Mouse (Mus musculus) ES-Bruce4 (cell line): ENCODE results near the gene Gpcpd1.

ENCODE experiments used
- CTCF ChIP-seq: IDR thresholded peaks from one replicate; pipeline ENCODE4 v1.8.1; 2011; ENCODE audit warnings: low read depth, low read length
- EP300 ChIP-seq: IDR thresholded peaks from 2 replicates; pipeline ENCODE4 v1.6.1; 2011; ENCODE audit warnings: low read depth, low read length; ENCODE audit not compliant: insufficient read depth

DNA sequence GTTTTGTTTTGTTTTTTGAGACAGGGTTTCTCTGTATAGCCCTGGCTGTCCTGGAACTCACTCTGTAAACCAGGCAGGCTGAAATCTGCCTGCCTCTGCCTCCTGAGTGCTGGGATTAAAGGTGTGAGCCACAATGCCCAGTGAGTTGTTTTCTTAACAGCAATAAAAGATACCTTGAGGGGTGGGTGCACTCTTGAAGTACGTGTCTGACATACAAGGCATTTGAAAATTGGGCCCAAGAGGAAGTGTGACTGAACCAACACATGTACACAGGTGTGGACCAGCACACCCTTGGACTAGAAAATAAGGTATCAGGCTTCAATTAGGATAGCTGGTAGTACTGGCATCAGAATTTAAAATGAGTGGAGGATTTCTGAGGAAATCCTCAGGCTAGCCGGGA, 16.2 kb downstream of the Gpcpd1 start:
- TF ChIP-seq CTCF (no peak), EP300 (no peak)
